Mouse (Mus musculus): ENCODE data around the gene Lrguk. TPM values are rescaled to one million over a fixed set of nuclear protein-coding genes. Genes with fewer than 3 reads are reported as not detected.

Gene Lrguk
- polyA plus RNA-seq, 1 experiment from 2014 or later: 1.1 TPM

DNA sequence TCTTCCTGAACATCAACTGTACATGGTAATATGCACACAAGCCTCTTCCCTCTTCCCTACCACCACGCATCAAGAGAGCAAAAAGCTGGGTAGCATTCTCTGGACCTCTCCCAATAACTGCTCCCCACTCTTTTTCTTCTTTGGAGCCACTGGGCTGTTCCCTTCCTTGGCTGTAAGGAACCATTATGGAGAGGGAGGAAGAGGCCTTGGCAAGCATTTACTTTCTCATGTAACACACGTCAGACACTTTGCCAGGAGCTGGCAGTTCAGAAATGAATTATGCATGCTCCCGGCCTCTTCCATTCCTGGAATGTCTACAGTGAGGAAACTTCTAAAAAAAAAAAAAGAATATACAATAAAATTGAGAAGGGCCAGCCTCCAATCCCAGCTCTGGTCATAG, 125.0 kb downstream of the Lrguk start:
- Histone ChIP-seq H3K27ac (ENCODE audit: low read length) (peak overlapping the region; percentile 74), H3K9ac (replicated peaks; ENCODE audit: low read depth, low read length) (no peak overlapping the region), H3K36me3 (ENCODE audit: control insufficient read depth, insufficient read depth, low read length) (peaks cover 24% of the 10 kb centered on the region), H3K4me1 (ENCODE audit: control insufficient read depth, insufficient read depth, low read length) (peaks cover 38% of the 10 kb centered on the region), H3K4me3 (ENCODE audit: low read depth, low read length) (no peak overlapping the region), H3K9me3 (ENCODE audit: control insufficient read depth, low read depth, low read length) (no peaks in the 10 kb centered on the region), H3K27me3 (ENCODE audit: control insufficient read depth, insufficient read depth, low read length) (no peaks in the 10 kb centered on the region), H3K4me2 (replicated peaks; ENCODE audit: low read depth, low read length) (no peak overlapping the region)
- 18% methylated on average over 3 of the region's 3 CpGs for WGBS
- ATAC-seq (ENCODE audit: insufficient number of reproducible peaks, insufficient read depth, low FRiP score, low read depth): 0 out of 2 replicates have a peak, but pooled peaks have one; percentile 30

DNA sequence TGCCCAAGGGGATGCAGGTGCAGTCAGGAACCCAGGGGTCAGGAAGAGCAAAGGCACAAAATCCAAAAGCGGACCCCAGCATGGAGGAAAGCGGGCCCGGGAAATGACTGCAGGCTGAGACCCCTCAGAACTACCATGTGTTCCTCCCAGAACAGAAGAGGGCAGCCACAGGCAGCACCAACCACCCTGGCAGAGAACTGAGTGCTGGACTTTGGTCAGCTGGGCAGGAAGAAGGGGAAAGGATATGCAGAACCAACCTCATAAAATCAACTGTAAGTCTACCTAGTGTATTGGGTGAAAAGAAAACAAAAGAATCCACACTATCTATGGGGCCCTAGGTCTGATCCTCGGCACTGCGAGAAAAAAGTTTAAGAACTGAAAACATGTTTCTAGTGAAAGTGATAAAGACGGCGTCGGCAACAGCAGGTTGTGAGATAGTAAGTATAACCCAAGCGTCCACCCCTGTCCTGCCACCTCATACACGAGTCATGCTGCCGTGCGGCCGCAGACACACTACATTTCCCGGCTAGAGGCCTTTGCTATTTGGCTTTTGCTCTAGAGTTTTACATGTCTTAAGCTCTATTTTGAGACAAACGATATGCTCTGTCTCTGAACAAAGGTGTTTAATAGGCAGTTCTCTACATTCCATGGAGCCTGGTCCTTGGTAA, 126.0 kb downstream of the Lrguk start:
- ATAC-seq (ENCODE audit: insufficient number of reproducible peaks, insufficient read depth, low FRiP score, low read depth): no peak
- Histone ChIP-seq H3K4me3 (ENCODE audit: low read depth, low read length) (no peak overlapping the region), H3K27ac (ENCODE audit: low read length) (peak overlapping the region; percentile 1; the same call in 1 of the 2 replicates), H3K36me3 (ENCODE audit: control insufficient read depth, insufficient read depth, low read length) (peaks cover 29% of the 10 kb centered on the region), H3K9me3 (ENCODE audit: control insufficient read depth, low read depth, low read length) (no peaks in the 10 kb centered on the region), H3K9ac (replicated peaks; ENCODE audit: low read depth, low read length) (no peak overlapping the region), H3K4me2 (replicated peaks; ENCODE audit: low read depth, low read length) (no peak overlapping the region), H3K4me1 (ENCODE audit: control insufficient read depth, insufficient read depth, low read length) (peaks cover 38% of the 10 kb centered on the region), H3K27me3 (ENCODE audit: control insufficient read depth, insufficient read depth, low read length) (no peaks in the 10 kb centered on the region)
- 87% methylated on average over 15 of the region's 15 CpGs for WGBS

DNA sequence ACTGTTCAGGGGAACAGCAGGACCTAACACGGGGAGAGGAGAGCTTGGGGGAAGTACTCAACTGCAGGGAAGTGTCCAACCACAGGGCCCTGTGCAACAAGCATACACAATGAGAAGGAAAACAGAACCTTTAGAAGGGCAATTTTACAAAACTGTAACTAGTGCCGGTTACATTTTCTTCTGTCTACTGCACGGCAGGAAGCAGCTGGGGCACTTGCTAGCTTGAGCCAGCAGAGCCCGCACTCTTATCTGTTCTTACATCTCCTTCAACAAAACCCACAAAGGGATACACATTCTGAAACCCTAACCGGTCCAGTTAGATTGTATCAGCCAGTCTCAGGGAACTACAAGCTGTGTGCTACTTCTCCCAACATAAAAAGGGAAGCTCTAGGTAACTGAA, 126.8 kb downstream of the Lrguk start:
- Histone ChIP-seq H3K9me3 (ENCODE audit: control insufficient read depth, low read depth, low read length) (no peaks in the 10 kb centered on the region), H3K27me3 (ENCODE audit: control insufficient read depth, insufficient read depth, low read length) (no peaks in the 10 kb centered on the region), H3K4me1 (ENCODE audit: control insufficient read depth, insufficient read depth, low read length) (peaks cover 38% of the 10 kb centered on the region), H3K27ac (ENCODE audit: low read length) (no peak overlapping the region), H3K36me3 (ENCODE audit: control insufficient read depth, insufficient read depth, low read length) (peaks cover 37% of the 10 kb centered on the region), H3K9ac (replicated peaks; ENCODE audit: low read depth, low read length) (no peak overlapping the region), H3K4me3 (ENCODE audit: low read depth, low read length) (no peak overlapping the region), H3K4me2 (replicated peaks; ENCODE audit: low read depth, low read length) (no peak overlapping the region)
- ATAC-seq (ENCODE audit: insufficient number of reproducible peaks, insufficient read depth, low FRiP score, low read depth): no peak
- WGBS: 55% methylated on average over 5 of the region's 5 CpGs

DNA sequence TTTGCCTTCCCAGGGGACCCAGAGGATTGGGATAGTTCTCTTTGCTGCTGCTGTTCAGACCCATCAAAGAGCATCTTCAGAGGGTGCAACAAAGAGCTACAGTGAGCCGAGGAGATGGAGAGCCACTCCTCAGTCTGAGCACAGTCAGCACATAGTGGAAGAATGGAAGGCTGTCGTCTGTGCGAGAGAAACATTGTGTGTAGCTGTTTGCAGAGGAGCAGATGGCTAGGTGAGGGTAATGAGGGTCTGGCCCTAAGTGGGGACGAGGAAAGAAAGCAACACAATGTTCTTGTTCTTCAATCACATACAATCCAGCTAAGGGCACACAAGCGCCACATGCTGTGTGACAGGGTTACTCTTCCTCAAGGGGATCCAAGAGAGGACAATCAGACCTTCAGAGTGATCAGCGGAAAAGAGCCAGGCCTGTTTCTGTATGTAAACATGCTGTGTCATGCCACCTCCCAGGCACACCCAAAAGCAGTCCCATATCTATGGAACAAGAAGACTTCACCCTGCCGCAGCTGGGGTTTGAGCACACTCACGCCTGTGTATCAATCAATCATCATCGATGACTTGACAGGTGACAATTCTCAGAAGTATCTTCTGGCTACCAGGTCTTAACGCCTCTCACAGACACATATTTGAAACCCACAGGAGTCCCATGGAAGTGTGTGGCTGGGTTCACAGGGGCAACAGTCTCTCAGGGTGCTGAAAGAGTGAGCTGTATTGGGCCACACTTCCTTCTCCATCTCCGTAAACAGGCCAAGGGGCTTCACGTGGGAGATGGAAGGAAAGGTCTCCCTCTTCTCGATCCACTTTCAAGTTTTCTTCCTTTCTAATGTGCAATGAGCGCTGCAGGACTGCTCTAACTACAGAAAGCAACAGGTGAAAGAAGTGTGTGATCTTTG, 127.8 kb downstream of the Lrguk start:
- no peak overlapping the region for H3K4me3 ChIP-seq (ENCODE audit: low read depth, low read length)
- peaks cover 38% of the 10 kb centered on the region for H3K4me1 ChIP-seq (ENCODE audit: control insufficient read depth, insufficient read depth, low read length)
- no peak overlapping the region for H3K9ac ChIP-seq (replicated peaks; ENCODE audit: low read depth, low read length)
- H3K27me3 ChIP-seq (ENCODE audit: control insufficient read depth, insufficient read depth, low read length): no peaks in the 10 kb centered on the region
- peaks cover 43% of the 10 kb centered on the region for H3K36me3 ChIP-seq (ENCODE audit: control insufficient read depth, insufficient read depth, low read length)
- no peak overlapping the region for H3K4me2 ChIP-seq (replicated peaks; ENCODE audit: low read depth, low read length)
- ATAC-seq (ENCODE audit: insufficient number of reproducible peaks, insufficient read depth, low FRiP score, low read depth): no peak
- no peak overlapping the region for H3K27ac ChIP-seq (ENCODE audit: low read length)
- H3K9me3 ChIP-seq (ENCODE audit: control insufficient read depth, low read depth, low read length): no peaks in the 10 kb centered on the region
- 79% methylated on average over 14 of the region's 14 CpGs for WGBS

DNA sequence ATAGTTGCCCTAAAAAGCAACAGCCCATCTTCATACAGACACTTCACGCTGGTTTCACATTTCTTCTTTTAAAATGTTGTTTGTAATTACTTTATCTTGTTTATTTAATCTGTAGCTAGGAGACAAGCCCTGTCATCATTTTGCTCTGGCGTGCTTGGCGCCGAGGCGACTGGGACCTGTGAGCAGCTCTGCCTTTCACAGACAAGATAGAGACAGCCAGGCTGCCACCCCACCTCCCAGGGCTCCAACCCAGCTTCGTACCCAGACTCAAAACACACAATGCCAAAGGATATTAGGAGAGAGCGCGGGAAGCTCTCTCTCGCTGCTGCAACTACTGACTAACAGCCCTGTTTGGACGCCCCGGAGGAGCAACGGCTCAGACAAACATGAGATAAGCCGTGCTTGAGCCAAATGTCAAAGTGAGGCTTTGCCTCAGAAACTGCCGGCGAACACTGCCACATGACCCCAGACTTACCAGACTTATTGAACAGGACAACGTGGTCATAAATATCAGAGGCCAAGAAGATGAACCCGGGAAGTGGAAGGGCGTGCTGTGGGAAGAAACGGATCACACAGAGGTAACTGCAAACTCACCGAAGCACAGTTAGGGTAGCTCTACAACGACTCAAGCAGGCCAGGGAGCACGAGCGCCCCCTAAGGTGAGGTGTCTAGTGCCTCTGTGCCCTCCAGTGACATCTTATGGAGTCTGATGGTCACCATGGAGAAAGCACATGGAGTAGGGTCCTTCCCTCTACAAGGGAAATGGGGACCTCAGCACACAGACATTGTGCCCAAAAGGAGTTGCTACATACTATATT, 131.0 kb downstream of the Lrguk start:
- Histone ChIP-seq H3K9ac (replicated peaks; ENCODE audit: low read depth, low read length) (no peak overlapping the region), H3K4me1 (ENCODE audit: control insufficient read depth, insufficient read depth, low read length) (peaks cover 14% of the 10 kb centered on the region; the same call in 1 of the 2 replicates), H3K4me2 (replicated peaks; ENCODE audit: low read depth, low read length) (no peak overlapping the region), H3K36me3 (ENCODE audit: control insufficient read depth, insufficient read depth, low read length) (peaks cover 46% of the 10 kb centered on the region), H3K4me3 (ENCODE audit: low read depth, low read length) (no peak overlapping the region), H3K27ac (ENCODE audit: low read length) (no peak overlapping the region), H3K9me3 (ENCODE audit: control insufficient read depth, low read depth, low read length) (no peaks in the 10 kb centered on the region), H3K27me3 (ENCODE audit: control insufficient read depth, insufficient read depth, low read length) (no peaks in the 10 kb centered on the region)
- WGBS: 51% methylated on average over 23 of the region's 23 CpGs
- ATAC-seq (ENCODE audit: insufficient number of reproducible peaks, insufficient read depth, low FRiP score, low read depth): no peak

DNA sequence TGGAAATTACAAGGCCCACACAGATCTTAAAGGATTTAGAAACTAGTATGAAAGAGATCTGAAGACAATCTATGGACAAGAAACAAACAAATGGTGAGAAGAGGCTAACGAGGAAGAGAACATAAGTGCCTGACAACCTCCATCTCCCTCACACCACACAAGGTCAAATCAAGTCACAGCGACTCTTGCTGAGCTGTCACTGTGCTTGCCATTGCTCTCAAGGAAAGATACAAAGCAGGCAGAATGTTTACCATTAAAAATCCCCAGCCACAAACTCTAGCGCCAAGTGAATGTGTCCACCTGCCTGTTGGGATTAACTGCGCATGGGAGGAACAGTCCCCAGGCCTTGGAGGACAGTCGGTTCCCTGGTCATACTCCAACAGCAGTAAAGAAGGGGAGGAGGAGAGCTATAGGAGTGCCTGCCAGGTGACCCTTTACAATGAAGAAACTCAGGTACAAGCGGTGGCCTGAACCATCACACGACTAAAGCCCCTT, 131.6 kb downstream of the Lrguk start:
- H3K27ac ChIP-seq (ENCODE audit: low read length): no peak overlapping the region
- no peak for ATAC-seq (ENCODE audit: insufficient number of reproducible peaks, insufficient read depth, low FRiP score, low read depth)

DNA sequence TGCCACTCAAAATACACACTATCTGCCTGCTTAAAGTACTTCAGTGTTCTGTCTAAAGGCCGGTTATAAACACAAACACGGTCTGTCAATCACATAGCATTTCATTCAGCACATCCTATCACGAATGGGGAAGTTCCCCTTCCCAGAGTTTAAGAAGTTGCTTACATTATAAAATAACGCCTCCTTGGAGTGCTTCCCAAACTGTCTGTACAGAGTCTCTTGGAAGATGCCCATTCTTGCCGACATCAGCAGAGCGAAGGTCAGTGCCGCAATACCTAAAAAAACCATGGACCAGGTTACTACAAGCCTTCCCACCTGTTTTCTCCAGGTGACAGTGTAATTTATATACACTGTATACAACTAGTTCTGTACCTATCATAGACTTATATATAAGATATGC, 132.3 kb downstream of the Lrguk start:
- no peaks in the 10 kb centered on the region for H3K9me3 ChIP-seq (ENCODE audit: control insufficient read depth, low read depth, low read length)
- 0 out of 2 replicates have a peak, but pooled peaks cover 4% of the 10 kb centered on the region for H3K4me1 ChIP-seq (ENCODE audit: control insufficient read depth, insufficient read depth, low read length)
- H3K4me2 ChIP-seq (replicated peaks; ENCODE audit: low read depth, low read length): no peak overlapping the region
- no peak overlapping the region for H3K4me3 ChIP-seq (ENCODE audit: low read depth, low read length)
- peaks cover 56% of the 10 kb centered on the region for H3K36me3 ChIP-seq (ENCODE audit: control insufficient read depth, insufficient read depth, low read length)
- H3K27me3 ChIP-seq (ENCODE audit: control insufficient read depth, insufficient read depth, low read length): no peaks in the 10 kb centered on the region
- no peak overlapping the region for H3K9ac ChIP-seq (replicated peaks; ENCODE audit: low read depth, low read length)
- 82% methylated on average over 7 of the region's 7 CpGs for WGBS
- ATAC-seq (ENCODE audit: insufficient number of reproducible peaks, insufficient read depth, low FRiP score, low read depth): no peak
- no peak overlapping the region for H3K27ac ChIP-seq (ENCODE audit: low read length)

More for the DNA sequence above, 131.6 kb downstream of the Lrguk start:
- H3K27me3 ChIP-seq (ENCODE audit: control insufficient read depth, insufficient read depth, low read length): no peaks in the 10 kb centered on the region
- H3K4me2 ChIP-seq (replicated peaks; ENCODE audit: low read depth, low read length): no peak overlapping the region
- 0 out of 2 replicates have a peak, but pooled peaks cover 10% of the 10 kb centered on the region for H3K4me1 ChIP-seq (ENCODE audit: control insufficient read depth, insufficient read depth, low read length)
- no peaks in the 10 kb centered on the region for H3K9me3 ChIP-seq (ENCODE audit: control insufficient read depth, low read depth, low read length)
- whole genome bisulfite sequencing: 84% methylated on average over 7 of the region's 7 CpGs
- H3K36me3 ChIP-seq (ENCODE audit: control insufficient read depth, insufficient read depth, low read length): peaks cover 51% of the 10 kb centered on the region
- no peak overlapping the region for H3K4me3 ChIP-seq (ENCODE audit: low read depth, low read length)
- no peak overlapping the region for H3K9ac ChIP-seq (replicated peaks; ENCODE audit: low read depth, low read length)

DNA sequence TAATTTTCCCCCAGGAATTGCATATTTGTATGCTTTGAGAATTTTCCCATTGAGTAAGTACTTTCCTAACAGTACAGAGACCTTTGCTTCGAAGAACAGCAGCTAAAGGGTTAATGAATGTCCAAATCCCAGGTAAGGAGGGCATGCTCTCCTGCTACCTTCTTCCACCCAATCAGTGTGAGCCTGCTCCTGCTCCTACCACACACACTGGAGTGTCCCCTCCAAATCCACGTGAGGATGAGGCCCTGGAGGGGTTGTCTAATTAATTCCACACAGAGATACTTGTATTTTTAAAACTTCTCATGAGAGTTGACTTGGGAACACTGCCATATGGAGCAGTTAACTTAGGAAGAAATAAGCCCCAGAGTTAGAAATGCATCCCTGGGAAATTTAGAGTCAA, 133.4 kb downstream of the Lrguk start:
- WGBS: 78% methylated on average over 2 of the region's 2 CpGs
- H3K9ac ChIP-seq (replicated peaks; ENCODE audit: low read depth, low read length): no peak overlapping the region
- H3K36me3 ChIP-seq (ENCODE audit: control insufficient read depth, insufficient read depth, low read length): peaks cover 55% of the 10 kb centered on the region
- no peaks in the 10 kb centered on the region for H3K27me3 ChIP-seq (ENCODE audit: control insufficient read depth, insufficient read depth, low read length)
- H3K9me3 ChIP-seq (ENCODE audit: control insufficient read depth, low read depth, low read length): no peaks in the 10 kb centered on the region
- H3K4me1 ChIP-seq (ENCODE audit: control insufficient read depth, insufficient read depth, low read length): no peaks in the 10 kb centered on the region
- H3K4me2 ChIP-seq (replicated peaks; ENCODE audit: low read depth, low read length): no peak overlapping the region
- H3K4me3 ChIP-seq (ENCODE audit: low read depth, low read length): no peak overlapping the region
- H3K27ac ChIP-seq (ENCODE audit: low read length): no peak overlapping the region
- ATAC-seq (ENCODE audit: insufficient number of reproducible peaks, insufficient read depth, low FRiP score, low read depth): no peak
